Mouse (Mus musculus) ES-Bruce4 (cell line): ENCODE measurements around the gene Pax5.

ENCODE experiments used
- CTCF ChIP-seq: IDR thresholded peaks from one replicate; pipeline ENCODE4 v1.8.1; 2011; ENCODE audit warnings: low read depth, low read length
- EP300 ChIP-seq: IDR thresholded peaks from 2 replicates; pipeline ENCODE4 v1.6.1; 2011; ENCODE audit warnings: low read depth, low read length; ENCODE audit not compliant: insufficient read depth
- POLR2A ChIP-seq: IDR thresholded peaks from one replicate; pipeline ENCODE4 v1.8.1; 2011; ENCODE audit warnings: low read length; ENCODE audit not compliant: insufficient read depth

GRCm38 (mm10) chr4:44645181-44645580 lies 65.1 kb downstream of the Pax5 start:
- TF ChIP-seq EP300 (no peak), CTCF (no peak), POLR2A (no peak)
